Mouse (Mus musculus): Measurements from ENCODE around the gene Hrasls5. TPM values are rescaled to one million over a fixed set of nuclear protein-coding genes. Genes with fewer than 3 reads are reported as not detected.

Gene Hrasls5
- 0.04 TPM in 1 of 2 replicates, not detected in the other for polyA plus RNA-seq (2012; rRNA removed)
- not detected in 2 replicates for polyA plus RNA-seq (2014; fragmentation: Nextera tagmentation; extraction: Ambion mirVana)

- Histone ChIP-seq H3K4me3 (ENCODE audit: insufficient read depth in 1 of 2, low read depth in 2 of 2, low read length in 2 of 2) (peak within 1 kb of the TSS; percentile 14 to 17; a peak in 2 of 4 replicates), H3K4me1 (replicated peaks; ENCODE audit: control insufficient read depth in 2 of 2, insufficient read depth in 2 of 2, low read length in 1 of 2) (no peaks in the 10 kb centered on the region), H3K36me3 (replicated peaks; ENCODE audit: control insufficient read depth, insufficient read depth, low read depth) (no peaks in the 10 kb centered on the region), H3K27ac (no peak within 1 kb of the TSS), H3K27me3 (ENCODE audit: control insufficient read depth, insufficient read depth, low read length) (peaks cover 13% of the 10 kb centered on the region), H3K4me2 (ENCODE audit: low read depth) (peak within 1 kb of the TSS; percentile 45), H3K9ac (replicated peaks) (no peak within 1 kb of the TSS), H3K9me3 (ENCODE audit: control insufficient read depth, low read length) (no peaks in the 10 kb centered on the region)
- ATAC-seq (ENCODE audit: insufficient read depth) (no peak), DNase-seq (ENCODE audit: low read depth in 3 of 3, low spot score in 3 of 3) (no peak)
- TF ChIP-seq CTCF (IDR thresholded peaks at IDR 0.05; ENCODE audit: low read depth) = no peak
- TF ChIP-seq EP300 (IDR thresholded peaks at IDR 0.05; ENCODE audit: low read depth) = no peak
- 4% methylated on average over 54 of the region's 54 CpGs for WGBS (ENCODE audit: insufficient replicate concordance)
These were observed at the start of gene Hrasls5 for GRCm38 (mm10) chr19:7611942-7612757. Gene Hrasls5, plus strand, starts transcription at chr19:7612541.

GRCm38 (mm10) chr19:7562601-7563129 lies 49.7 kb upstream of the Hrasls5 start:
- H3K4me2 ChIP-seq (ENCODE audit: low read depth) = no peak overlapping the region
- no peaks in the 10 kb centered on the region for H3K9me3 ChIP-seq (ENCODE audit: control insufficient read depth, low read length)
- H3K27ac ChIP-seq = no peak overlapping the region
- no peaks in the 10 kb centered on the region for H3K36me3 ChIP-seq (replicated peaks; ENCODE audit: control insufficient read depth, insufficient read depth, low read depth)
- no peak overlapping the region for H3K4me3 ChIP-seq (ENCODE audit: insufficient read depth in 1 of 2, low read depth in 2 of 2, low read length in 2 of 2)
- no peak overlapping the region; the same call in 1 of the 2 replicates for H3K9ac ChIP-seq (replicated peaks)
- peaks cover 0 to 9% of the 10 kb centered on the region in 2 experiments; a peak in 2 of 4 replicates for H3K4me1 ChIP-seq (replicated peaks; ENCODE audit: control insufficient read depth in 2 of 2, insufficient read depth in 2 of 2, low read length in 1 of 2)
- WGBS (ENCODE audit: insufficient replicate concordance) = 79% methylated on average over 10 of the region's 10 CpGs
- H3K27me3 ChIP-seq (ENCODE audit: control insufficient read depth, insufficient read depth, low read length) = no peaks in the 10 kb centered on the region
- DNase-seq (ENCODE audit: low read depth in 3 of 3, low spot score in 3 of 3) = no peak
- TF ChIP-seq CTCF (IDR thresholded peaks at IDR 0.05; ENCODE audit: low read depth) = no peak
- no peak for TF ChIP-seq EP300 (IDR thresholded peaks at IDR 0.05; ENCODE audit: low read depth)
- ATAC-seq (ENCODE audit: insufficient read depth) = no peak

- no peak for TF ChIP-seq EP300 (IDR thresholded peaks at IDR 0.05; ENCODE audit: low read depth)
- TF ChIP-seq CTCF (IDR thresholded peaks at IDR 0.05; ENCODE audit: low read depth) = no peak
- Histone ChIP-seq H3K27ac (no peak overlapping the region), H3K9ac (replicated peaks) (no peak overlapping the region), H3K9me3 (ENCODE audit: control insufficient read depth, low read length) (no peaks in the 10 kb centered on the region), H3K27me3 (ENCODE audit: control insufficient read depth, insufficient read depth, low read length) (no peaks in the 10 kb centered on the region), H3K36me3 (replicated peaks; ENCODE audit: control insufficient read depth, insufficient read depth, low read depth) (no peaks in the 10 kb centered on the region), H3K4me2 (ENCODE audit: low read depth) (no peak overlapping the region), H3K4me3 (ENCODE audit: insufficient read depth in 1 of 2, low read depth in 2 of 2, low read length in 2 of 2) (no peak overlapping the region), H3K4me1 (replicated peaks; ENCODE audit: control insufficient read depth in 2 of 2, insufficient read depth in 2 of 2, low read length in 1 of 2) (peaks cover 0 to under 1% of the 10 kb centered on the region in 2 experiments; a peak in 1 of 4 replicates)
- ATAC-seq (ENCODE audit: insufficient read depth) (no peak), DNase-seq (ENCODE audit: low read depth in 3 of 3, low spot score in 3 of 3) (no peak)
- 58% methylated on average over 2 of the region's 2 CpGs for WGBS (ENCODE audit: insufficient replicate concordance)
These were observed 48.7 kb upstream of the Hrasls5 start for GRCm38 (mm10) chr19:7563676-7564075.

- Histone ChIP-seq H3K9me3 (ENCODE audit: control insufficient read depth, low read length) (no peaks in the 10 kb centered on the region), H3K4me3 (ENCODE audit: insufficient read depth in 1 of 2, low read depth in 2 of 2, low read length in 2 of 2) (no peak overlapping the region), H3K36me3 (replicated peaks; ENCODE audit: control insufficient read depth, insufficient read depth, low read depth) (no peaks in the 10 kb centered on the region), H3K9ac (replicated peaks) (no peak overlapping the region), H3K27ac (no peak overlapping the region), H3K4me2 (ENCODE audit: low read depth) (no peak overlapping the region), H3K4me1 (replicated peaks; ENCODE audit: control insufficient read depth in 2 of 2, insufficient read depth in 2 of 2, low read length in 1 of 2) (no peaks in the 10 kb centered on the region), H3K27me3 (ENCODE audit: control insufficient read depth, insufficient read depth, low read length) (no peaks in the 10 kb centered on the region)
- no peak for TF ChIP-seq EP300 (IDR thresholded peaks at IDR 0.05; ENCODE audit: low read depth)
- TF ChIP-seq CTCF (IDR thresholded peaks at IDR 0.05; ENCODE audit: low read depth) = no peak
- ATAC-seq (ENCODE audit: insufficient read depth) = no peak
- 75% methylated on average over 1 of the region's 1 CpGs for WGBS (ENCODE audit: insufficient replicate concordance)
- DNase-seq (ENCODE audit: low read depth in 3 of 3, low spot score in 3 of 3) = no peak
These were observed 47.9 kb upstream of the Hrasls5 start for GRCm38 (mm10) chr19:7564457-7564856.

GRCm38 (mm10) chr19:7566826-7567225 lies 45.5 kb upstream of the Hrasls5 start:
- Histone ChIP-seq H3K9me3 (ENCODE audit: control insufficient read depth, low read length) (no peaks in the 10 kb centered on the region), H3K4me1 (replicated peaks; ENCODE audit: control insufficient read depth in 2 of 2, insufficient read depth in 2 of 2, low read length in 1 of 2) (no peaks in the 10 kb centered on the region), H3K4me3 (ENCODE audit: insufficient read depth in 1 of 2, low read depth in 2 of 2, low read length in 2 of 2) (no peak overlapping the region), H3K27ac (no peak overlapping the region), H3K9ac (replicated peaks) (no peak overlapping the region), H3K4me2 (ENCODE audit: low read depth) (no peak overlapping the region), H3K36me3 (replicated peaks; ENCODE audit: control insufficient read depth, insufficient read depth, low read depth) (no peaks in the 10 kb centered on the region), H3K27me3 (ENCODE audit: control insufficient read depth, insufficient read depth, low read length) (no peaks in the 10 kb centered on the region)
- ATAC-seq (ENCODE audit: insufficient read depth) (no peak), DNase-seq (ENCODE audit: low read depth in 3 of 3, low spot score in 3 of 3) (no peak)
- TF ChIP-seq EP300 (IDR thresholded peaks at IDR 0.05; ENCODE audit: low read depth) (no peak), CTCF (IDR thresholded peaks at IDR 0.05; ENCODE audit: low read depth) (no peak)
- 74% methylated on average over 3 of the region's 3 CpGs for WGBS (ENCODE audit: insufficient replicate concordance)
